Mouse (Mus musculus): ENCODE data around the gene Ms4a4b.
"Not testable (repeated sequence)": the region's sequence is repeated elsewhere in the genome, so short reads cannot be mapped to it uniquely, and the experiment has no call there.

Ms4a4b gene

DNA sequence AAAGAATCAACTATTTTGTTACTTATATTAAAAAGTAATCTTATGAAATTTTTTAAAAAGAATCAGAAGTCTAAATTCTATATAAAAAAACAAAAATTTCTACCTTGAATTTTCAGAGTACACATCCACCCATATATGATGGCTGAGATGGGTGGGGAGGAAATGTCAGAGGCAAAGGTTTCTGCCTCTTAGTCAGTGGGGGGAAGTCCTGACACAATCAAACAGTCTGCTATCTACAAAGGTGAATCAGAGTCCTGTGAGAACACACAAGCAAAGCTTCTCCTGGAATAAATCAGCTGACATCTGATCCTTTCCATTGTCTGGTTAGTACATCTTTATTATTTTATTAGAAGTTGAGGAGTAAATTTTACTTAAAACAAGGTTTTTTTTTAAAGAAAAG, at the start of gene Ms4a4b:
Gene Ms4a4b, plus strand, starts transcription at position 216 of the 400 bp plus-strand sequence.
- DNase-seq: no peak

DNA sequence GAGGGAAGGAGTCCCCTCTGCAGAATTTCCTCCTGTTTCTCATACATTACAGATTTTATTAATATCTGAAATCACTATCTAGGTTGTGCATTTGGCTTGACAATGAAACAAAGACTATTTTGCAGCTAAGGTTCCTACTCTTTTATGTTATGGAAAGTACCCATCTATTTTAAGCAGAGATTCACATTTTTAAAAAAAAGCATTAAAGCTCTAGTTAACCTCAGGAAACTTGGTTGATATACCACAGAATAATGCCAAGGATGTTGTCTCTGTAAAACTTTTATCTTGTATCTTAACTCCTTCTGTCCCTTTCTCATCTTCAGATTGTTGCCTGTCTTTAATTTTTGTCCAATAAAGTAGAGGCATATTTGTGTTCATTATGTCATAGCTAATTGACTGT, 47.6 kb upstream of the Ms4a4b start:
- DNase-seq: no peak

DNA sequence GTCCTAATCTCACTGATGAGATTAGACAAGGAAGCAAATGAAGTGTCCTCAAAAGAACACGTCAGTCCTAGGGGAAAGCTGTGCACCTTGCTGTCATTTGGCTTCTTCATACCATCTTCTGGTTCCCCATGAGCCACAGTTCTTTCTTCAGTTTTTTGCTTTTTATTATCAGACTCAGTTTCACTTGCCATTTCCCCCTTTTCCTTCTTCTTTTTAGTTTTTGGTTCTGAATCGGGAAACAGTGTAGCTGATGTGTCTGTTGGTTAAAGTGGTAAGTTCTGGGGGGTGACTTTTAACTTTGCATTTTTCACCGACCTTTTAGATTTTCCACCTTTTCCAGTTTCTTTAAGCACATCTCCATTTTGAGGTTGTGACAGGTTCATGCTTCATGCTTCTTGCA, 38.8 kb upstream of the Ms4a4b start, which contains the start of gene Ms4a4c:
Gene Ms4a4c, plus strand, starts transcription at position 244 of the 400 bp plus-strand sequence.
- DNase-seq: no peak

DNA sequence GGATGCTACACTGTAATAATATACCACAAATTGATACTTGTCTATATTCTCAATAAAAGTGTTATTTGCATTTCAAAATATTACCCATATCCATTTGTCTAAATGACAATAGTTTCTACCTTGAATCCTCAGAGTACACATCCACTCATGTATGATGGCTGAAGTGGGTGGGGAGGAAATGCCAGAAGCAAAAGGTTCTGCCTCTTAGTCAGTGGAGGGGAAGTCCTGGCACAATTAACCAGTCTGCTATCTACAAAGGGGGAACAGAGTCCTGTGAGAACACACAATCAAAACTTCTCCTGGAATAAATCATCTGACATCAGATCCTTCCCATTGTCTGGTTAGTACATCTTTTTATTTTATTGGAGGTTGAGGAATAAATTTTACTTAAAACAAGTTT, 35.9 kb upstream of the Ms4a4b start:
- DNase-seq: no peak

DNA sequence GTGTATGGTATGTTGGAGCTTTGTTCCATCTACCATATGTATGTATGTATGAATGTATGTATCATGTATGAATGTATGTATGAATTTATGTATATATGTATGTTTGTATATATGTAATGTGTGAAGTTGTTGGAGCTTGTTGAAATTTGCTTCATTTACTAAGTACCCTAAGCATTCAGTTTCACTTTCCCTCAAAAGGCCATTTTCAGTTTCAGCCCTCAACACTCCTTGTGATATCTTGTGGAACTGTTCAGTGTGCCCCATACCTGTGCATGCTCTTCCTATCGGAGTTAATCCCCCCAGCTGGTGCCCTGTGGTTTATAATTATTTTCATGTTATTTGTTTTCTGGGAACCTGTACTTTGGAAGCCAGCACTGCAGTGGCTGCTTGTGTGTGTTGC, 34.8 kb upstream of the Ms4a4b start:
- no peak for DNase-seq

DNA sequence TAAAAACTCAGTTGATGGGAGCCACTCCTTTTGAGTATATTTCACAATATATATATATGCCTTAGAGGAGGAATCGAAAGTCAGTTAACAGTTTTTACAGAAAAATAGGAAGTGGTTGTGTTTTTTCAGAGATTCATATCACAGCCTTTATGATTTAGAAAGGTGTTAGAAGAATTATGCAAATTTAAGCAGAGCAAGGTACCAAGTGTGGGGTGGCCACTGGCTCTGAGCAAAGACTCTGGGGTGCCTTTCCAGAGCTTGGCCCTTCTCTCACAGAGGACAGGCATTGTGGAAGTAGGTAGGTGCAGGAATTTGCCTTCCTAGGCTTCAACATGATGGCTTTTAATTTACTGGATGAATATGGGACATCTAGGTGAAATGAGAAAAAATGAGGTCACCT, 31.7 kb upstream of the Ms4a4b start:
- no peak for DNase-seq

DNA sequence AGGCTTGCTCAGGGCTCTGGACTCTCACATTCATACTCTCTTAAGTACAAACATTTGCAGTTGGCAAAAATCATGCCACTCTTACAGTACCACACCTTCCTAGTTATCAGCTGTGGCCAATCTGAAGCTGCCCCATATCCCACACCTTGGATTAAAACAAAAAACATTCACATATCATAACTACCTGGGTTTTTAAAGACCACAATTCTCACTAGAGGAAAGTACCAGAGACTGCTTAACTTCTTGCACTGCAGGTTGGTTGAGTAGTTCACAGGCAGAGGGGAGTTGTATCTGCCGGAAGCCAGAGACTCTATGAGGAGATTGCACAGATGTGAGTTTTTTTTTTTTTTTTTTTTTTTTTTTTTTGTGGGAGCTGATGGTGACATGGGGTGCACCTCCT, 29.3 kb upstream of the Ms4a4b start:
- no peak for DNase-seq

DNA sequence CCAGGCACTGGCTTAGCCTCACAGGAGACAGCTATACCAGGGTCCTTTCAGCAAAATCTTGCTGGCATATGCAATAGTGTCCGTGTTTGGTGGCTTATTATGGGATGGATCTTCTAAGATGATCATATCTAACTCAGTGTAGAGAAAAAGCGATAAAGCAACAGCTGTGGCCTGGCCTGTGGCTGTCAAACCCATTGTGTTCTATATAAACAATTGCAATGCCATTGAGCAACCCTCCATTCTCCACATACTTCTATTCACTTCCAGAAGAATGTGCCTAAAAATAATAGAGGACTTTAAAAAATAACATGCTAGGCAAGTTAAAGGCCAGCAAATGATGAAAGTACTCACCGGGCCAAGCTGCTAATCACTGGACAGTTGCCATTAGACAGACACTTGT, 27.8 kb upstream of the Ms4a4b start:
- no peak for DNase-seq

DNA sequence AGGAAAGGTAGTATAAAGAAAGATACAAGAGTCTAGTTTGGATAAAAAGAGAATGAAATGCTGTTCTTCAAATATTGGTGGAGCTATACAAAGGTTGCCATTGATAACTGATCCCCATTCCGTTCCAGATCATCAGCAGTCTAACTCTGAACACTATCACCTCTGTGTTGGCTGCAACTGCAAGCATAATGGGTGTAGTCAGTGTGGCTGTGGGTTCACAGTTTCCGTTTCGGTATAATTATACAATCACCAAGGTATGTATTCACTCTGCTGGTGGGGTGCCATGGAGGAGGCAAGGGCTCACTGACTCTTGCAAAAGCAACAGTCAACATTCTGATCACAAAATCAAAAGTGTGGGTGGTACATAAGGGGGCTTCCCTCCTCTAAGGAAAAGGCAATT, 24.5 kb upstream of the Ms4a4b start:
- not testable (repeated sequence) for DNase-seq

DNA sequence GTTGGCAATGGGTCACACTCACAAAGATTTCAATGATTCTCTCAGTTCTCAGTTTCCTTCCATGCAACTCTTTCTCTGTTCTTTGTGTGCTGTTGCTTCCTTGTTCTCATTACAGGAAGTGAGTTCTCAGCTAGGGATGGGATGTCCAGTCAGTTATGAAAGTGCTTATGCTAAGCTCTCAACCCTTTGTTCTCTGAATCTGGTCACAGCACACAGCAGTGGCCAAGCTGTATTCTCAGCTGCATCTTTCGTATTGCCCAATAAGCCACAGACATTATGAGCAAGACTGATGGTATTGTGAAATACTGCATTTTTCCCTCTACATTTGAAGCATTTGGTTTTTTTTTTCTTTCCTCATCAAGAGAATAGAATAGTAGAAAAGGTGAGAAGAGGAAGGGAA, 12.1 kb upstream of the Ms4a4b start:
- DNase-seq: not testable (repeated sequence)

DNA sequence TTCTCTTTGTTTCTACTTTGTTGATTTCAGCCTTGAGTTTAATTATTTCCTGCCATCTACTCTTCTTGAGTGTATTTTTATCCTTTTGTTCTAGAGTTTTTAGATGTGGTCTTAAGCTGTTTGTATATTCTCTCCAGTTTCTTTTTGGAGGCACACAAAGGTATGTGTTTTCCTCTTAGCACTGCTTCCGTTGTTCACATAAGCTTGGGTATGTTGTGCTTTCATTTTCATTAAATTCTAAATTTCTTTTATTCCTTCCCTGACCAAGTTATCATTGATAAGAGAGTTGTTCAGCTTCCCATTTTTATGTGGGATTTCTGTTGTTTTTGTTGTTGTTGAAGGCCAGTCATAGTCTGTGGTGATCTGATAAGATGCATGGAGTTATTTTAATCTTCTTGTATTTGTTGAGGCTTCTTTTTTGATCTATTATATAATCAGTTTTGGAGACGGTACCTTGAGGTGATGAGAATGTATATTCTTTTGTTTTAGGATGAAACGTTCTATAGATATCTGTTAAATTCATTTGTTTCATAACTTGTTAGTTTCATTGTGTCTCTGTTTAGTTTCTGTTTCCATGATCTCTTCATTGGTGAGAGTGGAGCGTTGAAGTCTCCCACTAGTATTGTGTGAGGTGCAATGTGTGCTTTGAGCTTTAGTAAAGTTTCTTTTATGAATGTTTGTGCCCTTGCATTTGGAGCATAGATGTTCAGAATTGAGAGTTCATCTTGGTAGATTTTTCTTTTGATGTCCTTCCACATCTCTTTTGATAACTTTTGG, 8.1 kb upstream of the Ms4a4b start:
- DNase-seq: no peak

DNA sequence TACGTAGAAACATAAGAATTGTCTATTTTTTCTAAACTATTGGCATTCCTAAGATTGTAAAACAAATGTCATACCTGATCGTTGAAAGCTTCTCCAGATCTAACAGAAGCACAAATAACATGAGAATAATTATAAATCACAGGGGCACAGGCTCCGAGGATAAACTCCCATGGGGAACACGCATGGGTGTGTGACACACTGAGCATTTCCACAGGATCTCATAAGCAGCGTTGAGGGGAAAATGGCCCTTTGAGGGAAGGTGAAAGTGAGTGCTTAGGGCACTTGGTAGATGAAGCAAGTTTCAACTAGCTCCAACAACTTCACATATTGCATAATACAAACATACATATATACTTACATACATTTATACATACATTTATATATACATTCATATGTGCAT, 611 bp downstream of the Ms4a4b start:
- no peak for DNase-seq

DNA sequence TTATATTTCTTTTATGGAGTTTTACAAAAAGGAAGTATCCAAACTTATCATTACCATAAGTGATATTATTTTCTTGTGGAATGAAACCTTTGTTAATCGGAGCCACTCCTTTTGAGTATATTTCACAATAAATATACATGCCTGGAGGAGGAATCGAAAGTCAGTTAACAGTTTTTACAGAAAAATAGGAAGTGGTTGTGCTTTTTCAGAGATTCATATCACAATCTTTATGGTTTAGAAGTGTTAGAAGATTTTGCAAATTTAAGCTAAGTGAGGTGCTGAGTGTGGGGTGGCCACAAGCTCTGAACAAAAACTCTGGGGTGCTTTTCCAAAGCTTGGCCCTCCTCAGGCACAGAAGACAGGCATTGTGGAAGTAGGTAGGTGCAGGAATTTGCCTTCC, 3.9 kb downstream of the Ms4a4b start:
- no peak for DNase-seq

DNA sequence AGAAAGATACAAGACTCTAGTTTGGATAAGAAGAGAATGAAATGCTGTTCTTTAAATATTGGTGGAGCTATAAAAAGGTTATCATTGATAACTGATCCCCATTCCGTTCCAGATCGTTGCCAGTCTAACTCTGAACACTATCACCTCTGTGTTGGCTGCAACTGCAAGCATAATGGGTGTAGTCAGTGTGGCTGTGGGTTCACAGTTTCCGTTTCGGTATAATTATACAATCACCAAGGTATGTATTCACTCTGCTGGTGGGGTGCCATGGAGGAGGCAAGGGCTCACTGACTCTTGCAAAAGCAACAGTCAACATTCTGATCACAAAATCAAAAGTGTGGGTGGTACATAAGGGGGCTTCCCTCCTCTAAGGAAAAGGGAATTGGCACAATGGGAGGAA, 15.7 kb downstream of the Ms4a4b start:
- DNase-seq: not testable (repeated sequence)

DNA sequence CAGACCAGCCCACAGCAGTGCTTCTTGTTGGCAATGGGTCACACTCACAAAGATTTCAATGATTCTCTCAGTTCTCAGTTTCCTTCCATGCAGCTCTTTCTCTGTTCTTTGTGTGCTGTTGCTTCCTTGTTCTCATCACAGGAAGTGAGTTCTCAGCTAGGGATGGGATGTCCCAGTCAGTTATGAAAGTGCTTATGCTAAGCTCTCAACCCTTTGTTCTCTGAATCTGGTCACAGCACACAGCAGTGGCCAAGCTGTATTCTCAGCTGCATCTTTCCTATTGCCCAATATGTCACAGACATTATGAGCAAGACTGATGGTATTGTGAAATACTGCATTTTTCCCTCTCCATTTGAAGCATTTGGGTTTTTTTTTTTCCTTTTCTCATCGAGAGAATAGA, 21.4 kb downstream of the Ms4a4b start:
- DNase-seq: not testable (repeated sequence)

DNA sequence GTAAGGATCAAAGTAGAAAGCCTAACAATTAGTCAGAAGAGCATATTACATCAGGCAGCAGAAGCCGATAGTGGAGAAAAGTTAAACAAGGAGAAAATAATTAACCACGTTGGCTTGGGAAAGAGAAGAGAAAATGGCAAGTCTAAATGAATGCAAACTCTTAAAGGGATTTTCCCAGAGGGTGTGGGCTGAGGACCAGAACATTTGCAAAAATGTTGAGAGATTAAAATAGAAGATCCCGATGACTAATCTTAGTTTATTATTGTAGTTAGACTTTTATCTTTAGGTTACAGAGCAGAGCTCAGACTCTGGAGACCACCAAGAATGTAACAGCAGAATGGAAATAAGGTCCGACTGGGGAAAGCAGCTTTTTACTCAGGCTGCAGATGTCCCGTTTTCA, 23.1 kb downstream of the Ms4a4b start:
- no peak for DNase-seq

DNA sequence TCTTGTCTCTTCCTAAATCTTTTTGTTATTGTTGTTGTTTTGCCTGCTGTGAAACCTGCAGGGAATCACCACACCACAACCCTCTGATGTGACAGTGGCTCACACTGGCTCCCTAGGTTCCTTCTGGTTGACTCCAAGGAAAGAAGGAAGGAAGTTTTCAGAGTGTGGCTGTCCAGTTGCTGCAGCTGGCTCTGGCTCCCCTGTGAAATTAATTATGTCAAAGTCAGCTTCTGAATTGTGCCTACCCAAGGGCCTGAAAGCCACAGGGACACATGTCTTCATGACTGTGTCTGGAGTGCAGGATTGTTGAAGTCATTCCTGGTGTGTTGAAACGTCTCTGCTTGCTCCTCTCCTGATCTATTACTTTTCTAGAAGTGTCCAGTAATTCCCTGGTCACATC, 25.0 kb downstream of the Ms4a4b start:
- DNase-seq: not testable (repeated sequence)

DNA sequence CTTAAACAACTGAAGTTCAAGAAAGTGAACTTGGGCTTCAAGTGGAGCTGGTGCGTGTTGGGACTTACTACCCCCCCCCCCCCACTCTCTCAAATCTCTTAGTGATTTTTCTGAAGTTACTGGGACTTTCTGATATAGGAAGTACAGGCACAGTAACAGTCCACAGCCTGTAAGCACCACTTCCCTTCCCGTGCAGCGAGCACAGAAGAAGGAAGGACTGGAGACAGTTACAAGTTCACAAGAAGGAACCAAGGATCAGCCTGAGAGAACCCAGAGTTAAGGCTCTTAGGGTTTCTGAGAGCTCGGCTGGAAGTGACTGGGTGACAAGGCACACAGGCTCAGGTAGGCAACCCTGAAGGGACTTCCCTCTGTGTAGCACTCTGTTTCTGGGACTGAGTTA, 25.9 kb downstream of the Ms4a4b start, which contains the start of gene Ms4a6c:
Gene Ms4a6c, plus strand, starts transcription at position 152 of the 400 bp plus-strand sequence.
- not testable (repeated sequence) for DNase-seq

DNA sequence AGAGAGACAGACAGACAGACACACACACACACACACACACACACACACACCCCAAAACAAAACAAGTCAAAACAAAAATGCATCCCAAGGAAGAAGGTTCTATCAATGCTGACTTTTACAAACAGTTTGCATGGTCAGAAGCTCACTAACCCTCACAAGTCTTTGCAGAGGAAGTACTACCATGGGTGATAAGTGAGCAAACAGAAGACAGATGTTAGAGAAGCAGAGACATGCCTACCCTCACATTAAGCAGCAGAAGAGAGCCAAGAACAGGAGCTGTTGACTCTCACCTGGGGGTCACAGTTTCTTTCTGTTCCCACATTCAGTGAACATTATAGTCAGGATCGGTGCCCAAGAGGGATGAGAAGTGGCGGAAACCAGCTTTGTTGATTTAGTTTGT, 36.4 kb downstream of the Ms4a4b start:
- DNase-seq: no peak

DNA sequence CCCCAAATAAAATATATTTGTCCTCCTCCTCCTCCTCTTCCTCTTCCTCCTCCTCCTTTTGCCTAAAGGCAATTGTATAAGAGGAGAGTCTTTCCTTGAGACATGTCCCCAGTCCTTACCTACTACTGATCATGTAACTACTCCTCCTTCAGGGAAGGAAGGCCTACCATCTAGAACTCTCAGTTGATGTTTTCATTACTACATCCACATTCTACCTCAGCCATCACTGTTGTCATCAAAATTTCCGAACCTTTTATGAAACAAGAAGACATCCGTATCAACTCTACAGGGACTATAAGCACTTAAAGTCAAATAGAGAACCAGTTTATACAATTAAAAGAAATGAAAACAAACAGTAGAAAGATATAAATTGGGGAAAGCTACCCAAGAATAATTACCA, 39.3 kb downstream of the Ms4a4b start:
- DNase-seq: no peak

DNA sequence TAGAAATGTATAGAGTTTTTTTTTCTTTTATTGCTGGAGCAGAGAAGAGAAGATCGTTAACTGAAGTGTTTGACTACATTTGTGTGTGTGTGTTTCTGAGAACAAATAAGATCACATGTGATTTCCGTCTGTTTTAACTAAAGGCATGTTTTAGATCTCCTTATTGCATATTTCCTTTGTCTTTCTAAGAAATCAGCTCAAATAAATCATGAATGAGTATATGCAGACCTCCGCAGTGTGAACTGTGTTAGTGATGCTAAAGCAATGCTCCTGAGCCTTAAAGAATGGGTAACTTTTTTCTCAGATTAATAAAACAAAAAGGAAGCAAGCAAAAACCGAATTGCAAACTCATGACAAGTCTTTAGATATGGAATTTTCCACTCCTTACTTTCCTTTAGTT, 40.6 kb downstream of the Ms4a4b start:
- no peak for DNase-seq

DNA sequence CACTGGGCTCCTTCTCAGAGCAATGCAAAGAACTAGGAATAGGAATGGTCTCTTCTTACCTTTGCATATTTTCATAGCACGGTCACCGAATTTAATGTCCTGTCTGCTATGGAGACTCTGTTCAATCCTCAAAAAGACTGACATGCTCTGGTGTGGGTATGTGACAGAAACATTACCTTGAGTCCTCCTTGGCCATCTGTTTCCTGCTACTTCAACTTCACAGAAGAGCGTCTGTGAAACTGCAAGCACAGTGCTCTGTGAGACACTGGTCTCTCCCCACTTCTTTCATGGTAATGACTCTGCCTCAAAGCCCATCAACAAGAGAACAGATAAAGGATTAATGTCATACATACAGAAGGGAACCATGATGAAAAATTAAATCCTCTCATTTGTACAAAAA, 41.0 kb downstream of the Ms4a4b start:
- no peak for DNase-seq

DNA sequence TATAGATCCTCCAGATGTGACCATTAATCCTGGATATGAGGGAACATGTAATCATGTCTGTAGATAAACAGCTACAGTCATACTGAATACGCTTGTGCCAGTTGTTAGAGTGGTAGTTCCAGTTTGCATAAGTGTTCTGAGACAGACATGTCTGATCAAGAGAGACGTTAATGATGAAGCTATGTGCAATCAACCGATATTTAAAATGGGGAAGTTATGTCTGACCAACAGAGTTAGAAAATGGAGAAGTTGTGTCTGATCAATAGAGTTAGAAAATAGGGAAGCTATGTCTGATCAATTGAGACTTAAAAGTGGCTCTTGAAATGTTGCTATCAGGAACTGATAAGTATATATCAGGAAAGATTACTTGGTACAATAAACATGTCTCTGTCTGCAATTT, 41.9 kb downstream of the Ms4a4b start:
- no peak for DNase-seq

DNA sequence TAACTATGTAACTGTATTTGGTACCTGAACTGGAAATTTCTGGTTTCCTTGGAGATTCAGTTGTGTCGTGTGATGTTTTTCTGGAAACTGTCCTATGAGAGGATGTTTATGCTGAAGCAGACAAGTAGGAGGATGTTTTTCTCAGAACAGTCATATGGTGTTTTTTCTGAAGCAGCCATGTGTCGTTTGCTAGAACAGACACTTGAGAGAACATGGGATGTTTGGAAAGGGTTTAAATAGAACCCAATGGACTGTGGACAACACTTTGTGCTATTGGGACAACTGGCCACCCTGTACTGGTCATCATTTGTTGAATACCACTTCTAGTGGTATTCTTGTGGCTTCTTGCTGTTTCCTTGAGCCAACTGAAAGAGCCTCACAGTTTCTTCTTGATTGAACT, 42.4 kb downstream of the Ms4a4b start, which contains the start of gene Gm8369:
Gene Gm8369, plus strand, starts transcription at position 193 of the 400 bp plus-strand sequence.
- peak; percentile 77 for DNase-seq

DNA sequence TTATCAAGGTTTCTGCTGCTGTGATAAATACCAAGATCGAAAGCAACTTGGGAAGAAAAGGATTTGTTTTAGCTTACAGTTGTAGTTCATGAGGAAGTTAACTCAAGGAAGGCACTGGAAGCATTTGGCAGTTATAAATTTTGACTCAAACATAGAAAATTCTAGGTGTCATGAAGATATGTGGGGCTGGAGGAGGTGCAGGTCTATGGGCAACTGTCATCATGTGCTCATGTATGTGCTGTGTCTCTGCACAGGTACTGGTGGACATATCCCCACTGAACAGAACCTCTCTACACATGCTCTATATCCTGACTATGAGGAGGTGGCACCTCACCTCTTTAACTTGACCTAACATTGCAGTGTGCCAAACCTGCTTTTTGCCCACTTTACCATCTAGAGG, 43.2 kb downstream of the Ms4a4b start:
- no peak for DNase-seq

All from layer of hippocampus, adult 9-11 months (tissue).